Mouse (Mus musculus): ENCODE data around the gene Nox1. TPM values are rescaled to one million over a fixed set of nuclear protein-coding genes. Genes with fewer than 3 reads are reported as not detected.

Nox1 gene
- total RNA-seq, 1 experiment, result 0.18 TPM

DNA sequence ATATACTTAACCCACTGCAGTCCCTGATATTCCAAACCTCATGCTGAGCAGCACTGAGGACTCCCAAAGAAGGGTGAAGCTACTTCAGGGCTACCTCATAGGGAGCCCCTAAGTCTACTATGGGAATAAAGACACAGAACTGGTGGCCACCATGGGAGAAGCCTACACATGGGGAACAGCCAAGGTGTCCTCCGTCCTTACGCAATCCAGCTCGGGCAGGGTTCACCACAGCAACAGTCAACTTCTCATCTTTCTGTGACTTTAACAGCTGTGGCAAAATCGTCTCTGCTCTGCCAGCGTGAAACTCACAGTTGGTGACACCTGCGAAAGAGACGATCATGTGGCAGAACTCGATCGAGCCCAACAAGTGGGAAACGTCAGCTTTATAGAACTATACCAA lies 16.5 kb upstream of the Nox1 start:
- in situ Hi-C loops (cut with MboI; ENCODE audit: low sequenced_read_pairs in 2 of 2, unreplicated experiment in 2 of 2), result no loop called here
- Histone ChIP-seq H3K4me1 (ENCODE audit: control insufficient read depth in 2 of 2, insufficient read depth in 2 of 2, low read length in 2 of 2, poor library complexity in 1 of 2) (no peaks in the 10 kb centered on the region), H3K9me3 (ENCODE audit: control insufficient read depth, insufficient read depth, low read depth, low read length) (no peaks in the 10 kb centered on the region), H3K27ac (ENCODE audit: insufficient read depth, low read depth, low read length, poor library complexity, severe bottlenecking) (no peak overlapping the region), H3K4me3 (ENCODE audit: insufficient read depth in 1 of 2, low read depth in 1 of 2, low read length in 2 of 2, poor library complexity in 1 of 2, severe bottlenecking in 1 of 2) (no peak overlapping the region), H3K36me3 (ENCODE audit: control insufficient read depth, insufficient read depth, low read length, poor library complexity, severe bottlenecking) (no peaks in the 10 kb centered on the region), H3K9ac (ENCODE audit: insufficient read depth, low read depth, low read length, poor library complexity, severe bottlenecking) (no peak overlapping the region)
- no peak for TF ChIP-seq ZC3H11A (IDR thresholded peaks at IDR 0.05; ENCODE audit: borderline replicate concordance, low read depth, low read length)
- no peak for TF ChIP-seq HCFC1 (IDR thresholded peaks at IDR 0.05; ENCODE audit: borderline replicate concordance, insufficient read depth, low read length)
- TF ChIP-seq MAFK (IDR thresholded peaks at IDR 0.05; ENCODE audit: insufficient read depth, low read depth, low read length), result no peak
- no peak for TF ChIP-seq CHD2 (IDR thresholded peaks at IDR 0.05; ENCODE audit: low read depth, low read length)
- TF ChIP-seq ZNF384 (IDR thresholded peaks at IDR 0.05; ENCODE audit: low read depth, low read length), result no peak
- no peak for DNase-seq (ENCODE audit: low read depth, low spot score)

DNA sequence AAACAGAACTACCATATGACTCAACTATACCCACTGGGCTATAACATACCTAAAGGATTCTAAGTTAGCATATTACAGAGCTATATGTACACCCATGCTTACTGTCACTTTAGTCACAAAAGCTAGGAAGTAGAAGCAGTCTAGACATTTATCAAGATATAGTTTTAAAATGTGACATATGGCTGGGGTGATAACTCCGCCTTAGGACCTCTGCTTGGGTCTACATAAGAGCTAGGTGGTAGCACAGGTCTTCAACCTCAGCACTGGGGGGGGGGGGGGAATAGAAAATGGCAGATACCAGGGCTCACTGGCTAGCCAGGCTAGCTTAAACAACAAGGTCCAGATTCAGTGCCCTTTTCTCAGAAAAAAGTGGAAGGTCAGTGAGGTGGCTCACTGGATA lies 11.3 kb upstream of the Nox1 start:
- Histone ChIP-seq H3K4me3 (ENCODE audit: insufficient read depth in 1 of 2, low read depth in 1 of 2, low read length in 2 of 2, poor library complexity in 1 of 2, severe bottlenecking in 1 of 2) (no peak overlapping the region), H3K4me1 (ENCODE audit: control insufficient read depth in 2 of 2, insufficient read depth in 2 of 2, low read length in 2 of 2, poor library complexity in 1 of 2) (no peaks in the 10 kb centered on the region), H3K27ac (ENCODE audit: insufficient read depth, low read depth, low read length, poor library complexity, severe bottlenecking) (no peak overlapping the region), H3K9ac (ENCODE audit: insufficient read depth, low read depth, low read length, poor library complexity, severe bottlenecking) (no peak overlapping the region), H3K9me3 (ENCODE audit: control insufficient read depth, insufficient read depth, low read depth, low read length) (no peaks in the 10 kb centered on the region), H3K36me3 (ENCODE audit: control insufficient read depth, insufficient read depth, low read length, poor library complexity, severe bottlenecking) (no peaks in the 10 kb centered on the region)
- no peak for TF ChIP-seq ZC3H11A (IDR thresholded peaks at IDR 0.05; ENCODE audit: borderline replicate concordance, low read depth, low read length)
- TF ChIP-seq HCFC1 (IDR thresholded peaks at IDR 0.05; ENCODE audit: borderline replicate concordance, insufficient read depth, low read length), result no peak
- no peak for TF ChIP-seq MAFK (IDR thresholded peaks at IDR 0.05; ENCODE audit: insufficient read depth, low read depth, low read length)
- TF ChIP-seq ZNF384 (IDR thresholded peaks at IDR 0.05; ENCODE audit: low read depth, low read length), result no peak
- TF ChIP-seq CHD2 (IDR thresholded peaks at IDR 0.05; ENCODE audit: low read depth, low read length), result no peak
- DNase-seq (ENCODE audit: low read depth, low spot score), result no peak
- in situ Hi-C loops (cut with MboI; ENCODE audit: low sequenced_read_pairs in 2 of 2, unreplicated experiment in 2 of 2), result no loop called here

DNA sequence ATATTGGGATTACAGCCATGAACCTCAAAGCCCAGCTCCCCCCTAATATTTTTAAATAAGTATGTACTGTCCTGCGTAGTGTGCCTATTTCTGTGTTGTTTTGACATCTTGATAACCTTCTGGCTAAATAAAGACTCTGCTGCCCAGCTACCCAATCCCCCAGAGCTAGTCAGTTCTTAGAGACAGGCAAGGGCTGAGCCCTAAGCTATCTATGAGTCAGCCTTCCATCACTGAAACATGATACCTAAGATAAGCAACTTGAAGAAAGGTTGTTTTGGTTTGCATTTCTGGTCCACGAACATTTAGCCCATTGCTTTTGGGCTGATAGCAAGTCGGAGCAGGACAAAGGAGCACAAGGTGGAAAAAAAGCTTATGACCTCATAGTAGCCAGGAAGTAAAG lies 1.1 kb downstream of the Nox1 start:
- in situ Hi-C loops (cut with MboI; ENCODE audit: low sequenced_read_pairs in 2 of 2, unreplicated experiment in 2 of 2), result no loop called here
- no peak overlapping the region for H3K27ac ChIP-seq (ENCODE audit: insufficient read depth, low read depth, low read length, poor library complexity, severe bottlenecking)
- H3K4me1 ChIP-seq (ENCODE audit: control insufficient read depth in 2 of 2, insufficient read depth in 2 of 2, low read length in 2 of 2, poor library complexity in 1 of 2), result no peaks in the 10 kb centered on the region
- DNase-seq (ENCODE audit: low read depth, low spot score), result no peak
- H3K9ac ChIP-seq (ENCODE audit: insufficient read depth, low read depth, low read length, poor library complexity, severe bottlenecking), result no peak overlapping the region
- no peaks in the 10 kb centered on the region for H3K36me3 ChIP-seq (ENCODE audit: control insufficient read depth, insufficient read depth, low read length, poor library complexity, severe bottlenecking)
- no peak overlapping the region for H3K4me3 ChIP-seq (ENCODE audit: insufficient read depth in 1 of 2, low read depth in 1 of 2, low read length in 2 of 2, poor library complexity in 1 of 2, severe bottlenecking in 1 of 2)
- TF ChIP-seq ZC3H11A (IDR thresholded peaks at IDR 0.05; ENCODE audit: borderline replicate concordance, low read depth, low read length) (no peak), CHD2 (IDR thresholded peaks at IDR 0.05; ENCODE audit: low read depth, low read length) (no peak), MAFK (IDR thresholded peaks at IDR 0.05; ENCODE audit: insufficient read depth, low read depth, low read length) (no peak), HCFC1 (IDR thresholded peaks at IDR 0.05; ENCODE audit: borderline replicate concordance, insufficient read depth, low read length) (no peak), ZNF384 (IDR thresholded peaks at IDR 0.05; ENCODE audit: low read depth, low read length) (no peak)
- no peaks in the 10 kb centered on the region for H3K9me3 ChIP-seq (ENCODE audit: control insufficient read depth, insufficient read depth, low read depth, low read length)

DNA sequence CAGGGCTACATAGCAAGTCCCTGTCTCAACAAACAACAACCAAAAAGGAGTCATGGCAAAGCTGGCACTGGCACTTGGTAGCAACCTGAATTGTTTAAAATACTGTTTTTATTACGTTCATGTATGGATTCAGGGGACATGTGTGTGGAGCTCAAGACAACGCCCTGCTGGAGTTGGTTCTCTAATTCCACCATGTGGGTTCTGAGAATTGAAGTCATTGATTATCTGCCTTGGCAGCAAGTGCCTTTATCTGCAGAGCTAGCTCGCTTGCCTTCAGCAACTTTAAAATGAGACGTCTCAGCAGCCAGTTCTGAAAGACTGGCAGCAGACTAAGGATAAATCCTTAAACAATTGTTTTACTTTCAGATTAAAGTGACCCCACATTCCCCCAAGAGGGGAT lies 3.6 kb downstream of the Nox1 start:
- no peak overlapping the region for H3K4me3 ChIP-seq (ENCODE audit: insufficient read depth in 1 of 2, low read depth in 1 of 2, low read length in 2 of 2, poor library complexity in 1 of 2, severe bottlenecking in 1 of 2)
- H3K9ac ChIP-seq (ENCODE audit: insufficient read depth, low read depth, low read length, poor library complexity, severe bottlenecking), result no peak overlapping the region
- no peak for DNase-seq (ENCODE audit: low read depth, low spot score)
- no peaks in the 10 kb centered on the region for H3K4me1 ChIP-seq (ENCODE audit: control insufficient read depth in 2 of 2, insufficient read depth in 2 of 2, low read length in 2 of 2, poor library complexity in 1 of 2)
- H3K27ac ChIP-seq (ENCODE audit: insufficient read depth, low read depth, low read length, poor library complexity, severe bottlenecking), result no peak overlapping the region
- no peaks in the 10 kb centered on the region for H3K36me3 ChIP-seq (ENCODE audit: control insufficient read depth, insufficient read depth, low read length, poor library complexity, severe bottlenecking)
- no peak for TF ChIP-seq HCFC1 (IDR thresholded peaks at IDR 0.05; ENCODE audit: borderline replicate concordance, insufficient read depth, low read length)
- no peak for TF ChIP-seq MAFK (IDR thresholded peaks at IDR 0.05; ENCODE audit: insufficient read depth, low read depth, low read length)
- no peak for TF ChIP-seq ZNF384 (IDR thresholded peaks at IDR 0.05; ENCODE audit: low read depth, low read length)
- TF ChIP-seq CHD2 (IDR thresholded peaks at IDR 0.05; ENCODE audit: low read depth, low read length), result no peak
- no peak for TF ChIP-seq ZC3H11A (IDR thresholded peaks at IDR 0.05; ENCODE audit: borderline replicate concordance, low read depth, low read length)
- H3K9me3 ChIP-seq (ENCODE audit: control insufficient read depth, insufficient read depth, low read depth, low read length), result no peaks in the 10 kb centered on the region
- in situ Hi-C loops (cut with MboI; ENCODE audit: low sequenced_read_pairs in 2 of 2, unreplicated experiment in 2 of 2), result no loop called here

DNA sequence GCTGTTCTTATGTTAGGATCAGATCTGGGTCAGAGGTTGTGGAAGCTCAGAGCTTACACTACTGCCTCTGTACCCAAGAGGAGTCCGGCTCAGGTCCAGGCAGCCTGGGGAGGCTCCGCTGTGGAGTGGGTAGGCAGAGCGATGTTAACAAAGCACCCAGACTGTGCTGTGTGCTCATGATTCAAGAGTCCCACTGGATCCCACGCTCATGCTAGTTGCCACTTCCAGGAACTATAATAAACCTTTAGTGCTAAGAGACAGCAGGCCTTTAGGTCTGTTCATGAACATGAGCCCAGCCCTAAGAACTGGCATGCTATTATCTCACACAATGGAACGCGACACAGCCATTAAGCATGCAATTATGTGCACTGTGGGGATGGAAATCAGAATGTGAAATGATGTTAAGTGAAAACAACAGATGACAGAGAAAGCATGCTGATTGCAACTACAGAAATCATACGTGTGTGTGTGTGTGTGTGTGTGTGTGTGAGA lies 10.6 kb downstream of the Nox1 start:
- DNase-seq (ENCODE audit: low read depth, low spot score), result no peak

More for the DNA sequence above, 10.6 kb downstream of the Nox1 start:
- H3K27ac ChIP-seq (ENCODE audit: insufficient read depth, low read depth, low read length, poor library complexity, severe bottlenecking), result no peak overlapping the region
- H3K9ac ChIP-seq (ENCODE audit: insufficient read depth, low read depth, low read length, poor library complexity, severe bottlenecking), result no peak overlapping the region
- no peaks in the 10 kb centered on the region for H3K36me3 ChIP-seq (ENCODE audit: control insufficient read depth, insufficient read depth, low read length, poor library complexity, severe bottlenecking)
- H3K4me1 ChIP-seq (ENCODE audit: control insufficient read depth in 2 of 2, insufficient read depth in 2 of 2, low read length in 2 of 2, poor library complexity in 1 of 2), result no peaks in the 10 kb centered on the region
- no peak overlapping the region for H3K4me3 ChIP-seq (ENCODE audit: insufficient read depth in 1 of 2, low read depth in 1 of 2, low read length in 2 of 2, poor library complexity in 1 of 2, severe bottlenecking in 1 of 2)
- in situ Hi-C loops (cut with MboI; ENCODE audit: low sequenced_read_pairs in 2 of 2, unreplicated experiment in 2 of 2), result no loop called here
- no peak for TF ChIP-seq CHD2 (IDR thresholded peaks at IDR 0.05; ENCODE audit: low read depth, low read length)
- no peak for TF ChIP-seq MAFK (IDR thresholded peaks at IDR 0.05; ENCODE audit: insufficient read depth, low read depth, low read length)
- no peak for TF ChIP-seq ZC3H11A (IDR thresholded peaks at IDR 0.05; ENCODE audit: borderline replicate concordance, low read depth, low read length)
- TF ChIP-seq HCFC1 (IDR thresholded peaks at IDR 0.05; ENCODE audit: borderline replicate concordance, insufficient read depth, low read length), result no peak
- H3K9me3 ChIP-seq (ENCODE audit: control insufficient read depth, insufficient read depth, low read depth, low read length), result no peaks in the 10 kb centered on the region
